Mouse (Mus musculus) cortical plate, adult 2 months (tissue): ENCODE data around the gene Sox3.

Experiments used
- CTCF ChIP-seq: fragments of 200-500 bp; IDR thresholded peaks from 2 replicates; pipeline ENCODE4 v1.5.1; 2011; ENCODE audit warnings: mild to moderate bottlenecking, control low read depth, low read length; ENCODE audit not compliant: insufficient read depth; ENCODE audit errors: extremely low read depth
- POLR2A ChIP-seq: fragments of 200-500 bp; IDR thresholded peaks from 2 replicates; pipeline ENCODE4 v1.6.1; 2011; ENCODE audit warnings: mild to moderate bottlenecking, low read length, control low read depth; ENCODE audit not compliant: insufficient read depth; ENCODE audit errors: extremely low read depth

GRCm38 (mm10) chrX:60889956-60890485, 3.2 kb downstream of the Sox3 start:
- TF ChIP-seq POLR2A (no peak), CTCF (no peak)
